Mouse (Mus musculus) T-cell, adult 2 months (primary cell): Measurements from ENCODE around the gene Gm49369.
"Not testable (repeated sequence)": the region's sequence is repeated elsewhere in the genome, so short reads cannot be mapped to it uniquely, and the experiment has no call there.

Experiments used
- DNase-seq: peaks from one replicate; pipeline ENCODE4 v3.0.0; 2022; ENCODE audit warnings: low spot score

The Gm49369 gene

GRCm38 (mm10) chr7:142382567-142382966 is at the start of gene Gm49369:
TSS of gene Gm49369 (minus strand) at chr7:142382667.
- no peak for DNase-seq

GRCm38 (mm10) chr7:142431106-142431505 is 48.6 kb upstream of the Gm49369 start:
- no peak for DNase-seq

GRCm38 (mm10) chr7:142430160-142430678 is 47.8 kb upstream of the Gm49369 start:
- no peak for DNase-seq

GRCm38 (mm10) chr7:142428213-142428612 is 45.7 kb upstream of the Gm49369 start:
- no peak for DNase-seq

GRCm38 (mm10) chr7:142425641-142426213 is 43.3 kb upstream of the Gm49369 start:
- no peak for DNase-seq

- DNase-seq = no peak
Observed at GRCm38 (mm10) chr7:142421826-142422225, 39.4 kb upstream of the Gm49369 start.

GRCm38 (mm10) chr7:142419887-142420286 is 37.4 kb upstream of the Gm49369 start:
- DNase-seq = no peak

- no peak for DNase-seq
Observed at GRCm38 (mm10) chr7:142418679-142419078, 36.2 kb upstream of the Gm49369 start.

GRCm38 (mm10) chr7:142418027-142418426 is 35.6 kb upstream of the Gm49369 start:
- no peak for DNase-seq

GRCm38 (mm10) chr7:142416225-142416624 is 33.8 kb upstream of the Gm49369 start:
- DNase-seq = no peak

GRCm38 (mm10) chr7:142415314-142415713 is 32.8 kb upstream of the Gm49369 start:
- DNase-seq = no peak

GRCm38 (mm10) chr7:142413285-142413684 is 30.8 kb upstream of the Gm49369 start:
- no peak for DNase-seq

- no peak for DNase-seq
Observed at GRCm38 (mm10) chr7:142409603-142410002, 27.1 kb upstream of the Gm49369 start.

- no peak for DNase-seq
Observed at GRCm38 (mm10) chr7:142408686-142409085, 26.2 kb upstream of the Gm49369 start.

- DNase-seq = no peak
Observed at GRCm38 (mm10) chr7:142407935-142408334, 25.5 kb upstream of the Gm49369 start.

GRCm38 (mm10) chr7:142405134-142405533 is 22.7 kb upstream of the Gm49369 start:
- DNase-seq = not testable (repeated sequence)

- no peak for DNase-seq
Observed at GRCm38 (mm10) chr7:142403591-142403990, 21.1 kb upstream of the Gm49369 start.

- DNase-seq = no peak
Observed at GRCm38 (mm10) chr7:142400750-142401142, 18.3 kb upstream of the Gm49369 start.

GRCm38 (mm10) chr7:142400112-142400749 is 17.8 kb upstream of the Gm49369 start:
- DNase-seq = no peak

GRCm38 (mm10) chr7:142399250-142399649 is 16.8 kb upstream of the Gm49369 start:
- DNase-seq = no peak

- no peak for DNase-seq
Observed at GRCm38 (mm10) chr7:142398052-142398451, 15.6 kb upstream of the Gm49369 start.

GRCm38 (mm10) chr7:142396611-142397010 is 14.1 kb upstream of the Gm49369 start:
- no peak for DNase-seq

GRCm38 (mm10) chr7:142395472-142395871 is 13.0 kb upstream of the Gm49369 start:
- DNase-seq = no peak
